Mouse (Mus musculus) hindbrain, embryonic 16.5 days (tissue): Measurements from ENCODE around the gene Inpp4b. TPM values are rescaled to one million over a fixed set of nuclear protein-coding genes. Genes with fewer than 3 reads are reported as not detected.
A peak's percentile ranks its signal among the peaks of the same experiment; 100 is the strongest.

Experiments
- ATAC-seq: fragments of 200-750 bp; cut with Nextera tagmentation; 2 replicates; pipeline ENCODE4 v1.8.0; 2017; ENCODE audit warnings: moderate TSS enrichment, moderate library complexity
- H3K27ac ChIP-seq: fragments of 300-500 bp; sonication (generic); 2 replicates; pipeline ENCODE4 v1.5.1; 2014; ENCODE audit warnings: low read depth, mild to moderate bottlenecking, control low read depth, low read length, moderate library complexity
- H3K27me3 ChIP-seq: fragments of 300-500 bp; sonication (generic); replicated peaks from 2 replicates; pipeline ENCODE4 v1.6.1; 2014; ENCODE audit warnings: low read length; ENCODE audit not compliant: control insufficient read depth, insufficient read depth
- H3K36me3 ChIP-seq: fragments of 300-500 bp; sonication (generic); 2 replicates; pipeline ENCODE4 v1.6.1; 2014; ENCODE audit warnings: mild to moderate bottlenecking, low read length, moderate library complexity, mixed read lengths; ENCODE audit not compliant: control insufficient read depth, insufficient read depth
- H3K4me1 ChIP-seq: fragments of 300-500 bp; sonication (generic); 2 replicates; pipeline ENCODE4 v1.6.1; 2014; ENCODE audit warnings: low read depth, low read length; ENCODE audit not compliant: control insufficient read depth, insufficient read depth
- H3K4me2 ChIP-seq: fragments of 300-500 bp; sonication (generic); 2 replicates; pipeline ENCODE4 v1.6.1; 2014; ENCODE audit warnings: mild to moderate bottlenecking, low read length, control low read depth, moderate library complexity
- H3K4me3 ChIP-seq: fragments of 300-500 bp; sonication (generic); 2 replicates; pipeline ENCODE4 v1.5.1; 2014; ENCODE audit warnings: mild to moderate bottlenecking, low read length, control low read depth, moderate library complexity
- H3K9ac ChIP-seq: fragments of 300-500 bp; sonication (generic); 2 replicates; pipeline ENCODE4 v1.6.1; 2014; ENCODE audit warnings: low read depth, mild to moderate bottlenecking, control low read depth, low read length, moderate library complexity
- H3K9me3 ChIP-seq: fragments of 300-500 bp; sonication (generic); 2 replicates; pipeline ENCODE4 v1.6.1; 2014; ENCODE audit warnings: mild to moderate bottlenecking, low read length, moderate library complexity; ENCODE audit not compliant: control insufficient read depth
- WGBS: fragments of 180-500 bp; shearing (Covaris S2); extraction: QIAGEN DNeasy Blood & Tissue Kit; methylation state at CpG from one replicate; pipeline ENCODE4 v1.1.7; 2014; 5-methylcytosine and 5-hydroxymethylcytosine counted together
- polyA plus RNA-seq: library from polyadenylated mRNA; unstranded; fragments of >200 nt; fragmentation: Nextera tagmentation; extraction: Ambion mirVana; gene quantifications from 2 replicates; pipeline ENCODE4 v1.2.1, GENCODE M21; 2015

The Inpp4b gene
- polyA plus RNA-seq, 1 experiment from 2014 or later = 13.6 TPM

- Histone ChIP-seq H3K4me1 (no peaks in the 10 kb centered on the region), H3K4me2 (no peak overlapping the region)
Observed at GRCm38 (mm10) chr8:81888843-81889242, 546.5 kb downstream of the Inpp4b start.

GRCm38 (mm10) chr8:81893292-81893691, 550.9 kb downstream of the Inpp4b start:
- WGBS = 77% methylated on average over 1 of the region's 1 CpGs

More at GRCm38 (mm10) chr8:81888843-81889242, 546.5 kb downstream of the Inpp4b start:
- no peak overlapping the region for H3K27ac ChIP-seq
- no peaks in the 10 kb centered on the region for H3K27me3 ChIP-seq
- H3K9ac ChIP-seq = no peak overlapping the region
- no peaks in the 10 kb centered on the region for H3K9me3 ChIP-seq
- no peaks in the 10 kb centered on the region for H3K36me3 ChIP-seq
- no peak for ATAC-seq
- no peak overlapping the region for H3K4me3 ChIP-seq

GRCm38 (mm10) chr8:81946812-81947211, 604.5 kb downstream of the Inpp4b start:
- 90% methylated on average over 5 of the region's 5 CpGs for WGBS
- Histone ChIP-seq H3K36me3 (no peaks in the 10 kb centered on the region), H3K9me3 (no peaks in the 10 kb centered on the region), H3K4me3 (no peak overlapping the region), H3K27ac (no peak overlapping the region), H3K9ac (no peak overlapping the region), H3K27me3 (no peaks in the 10 kb centered on the region), H3K4me1 (no peaks in the 10 kb centered on the region), H3K4me2 (no peak overlapping the region)
- no peak for ATAC-seq

More at GRCm38 (mm10) chr8:81893292-81893691, 550.9 kb downstream of the Inpp4b start:
- H3K27ac ChIP-seq = no peak overlapping the region
- H3K4me2 ChIP-seq = no peak overlapping the region
- H3K36me3 ChIP-seq = no peaks in the 10 kb centered on the region
- no peaks in the 10 kb centered on the region for H3K4me1 ChIP-seq
- no peaks in the 10 kb centered on the region for H3K9me3 ChIP-seq
- ATAC-seq = no peak
- no peak overlapping the region for H3K4me3 ChIP-seq
- no peaks in the 10 kb centered on the region for H3K27me3 ChIP-seq
- H3K9ac ChIP-seq = no peak overlapping the region

- no peaks in the 10 kb centered on the region for H3K9me3 ChIP-seq
- H3K4me3 ChIP-seq = no peak overlapping the region
- no peak overlapping the region for H3K9ac ChIP-seq
- H3K4me1 ChIP-seq = no peaks in the 10 kb centered on the region
- no peaks in the 10 kb centered on the region for H3K27me3 ChIP-seq
- no peak overlapping the region for H3K27ac ChIP-seq
- 93% methylated on average over 2 of the region's 2 CpGs for WGBS
- ATAC-seq = no peak
- no peaks in the 10 kb centered on the region for H3K36me3 ChIP-seq
- H3K4me2 ChIP-seq = no peak overlapping the region
Observed at GRCm38 (mm10) chr8:81953101-81953500, 610.7 kb downstream of the Inpp4b start.

GRCm38 (mm10) chr8:81985128-81985665, 642.8 kb downstream of the Inpp4b start:
- WGBS = 69% methylated on average over 8 of the region's 8 CpGs
- ATAC-seq = no peak
- Histone ChIP-seq H3K4me1 (no peaks in the 10 kb centered on the region), H3K27ac (no peak overlapping the region), H3K4me3 (no peak overlapping the region), H3K36me3 (no peaks in the 10 kb centered on the region), H3K9ac (no peak overlapping the region), H3K4me2 (no peak overlapping the region), H3K9me3 (no peaks in the 10 kb centered on the region), H3K27me3 (no peaks in the 10 kb centered on the region)

- Histone ChIP-seq H3K36me3 (no peaks in the 10 kb centered on the region), H3K27me3 (no peaks in the 10 kb centered on the region), H3K4me1 (no peaks in the 10 kb centered on the region; the same call in 1 of the 2 replicates), H3K4me2 (no peak overlapping the region), H3K9me3 (no peaks in the 10 kb centered on the region), H3K27ac (no peak overlapping the region), H3K9ac (no peak overlapping the region), H3K4me3 (no peak overlapping the region)
- WGBS = 96% methylated on average over 3 of the region's 3 CpGs
- no peak for ATAC-seq
Observed at GRCm38 (mm10) chr8:81992966-81993365, 650.6 kb downstream of the Inpp4b start.

- ATAC-seq = no peak
- 81% methylated on average over 3 of the region's 3 CpGs for WGBS
- H3K9ac ChIP-seq = no peak overlapping the region
Observed at GRCm38 (mm10) chr8:81996239-81996638, 653.9 kb downstream of the Inpp4b start.

GRCm38 (mm10) chr8:81996823-81997222, 654.5 kb downstream of the Inpp4b start:
- no peak overlapping the region for H3K4me2 ChIP-seq
- no peak overlapping the region for H3K4me3 ChIP-seq
- H3K27me3 ChIP-seq = no peaks in the 10 kb centered on the region
- no peaks in the 10 kb centered on the region; the same call in 1 of the 2 replicates for H3K4me1 ChIP-seq
- no peak for ATAC-seq
- no peak overlapping the region for H3K27ac ChIP-seq
- no peaks in the 10 kb centered on the region for H3K36me3 ChIP-seq
- 66% methylated on average over 1 of the region's 1 CpGs for WGBS
- no peaks in the 10 kb centered on the region for H3K9me3 ChIP-seq
- no peak overlapping the region for H3K9ac ChIP-seq

More at GRCm38 (mm10) chr8:81996239-81996638, 653.9 kb downstream of the Inpp4b start:
- no peak overlapping the region for H3K4me3 ChIP-seq
- no peaks in the 10 kb centered on the region for H3K27me3 ChIP-seq
- no peaks in the 10 kb centered on the region; the same call in 1 of the 2 replicates for H3K4me1 ChIP-seq
- no peaks in the 10 kb centered on the region for H3K36me3 ChIP-seq
- no peaks in the 10 kb centered on the region for H3K9me3 ChIP-seq
- no peak overlapping the region for H3K27ac ChIP-seq
- H3K4me2 ChIP-seq = no peak overlapping the region

- Histone ChIP-seq H3K27me3 (no peaks in the 10 kb centered on the region), H3K9ac (no peak overlapping the region), H3K4me1 (no peaks in the 10 kb centered on the region), H3K4me2 (no peak overlapping the region), H3K36me3 (no peaks in the 10 kb centered on the region), H3K4me3 (no peak overlapping the region), H3K27ac (no peak overlapping the region), H3K9me3 (no peaks in the 10 kb centered on the region)
- WGBS = 61% methylated on average over 4 of the region's 4 CpGs
- ATAC-seq = peak; percentile 93
Observed at GRCm38 (mm10) chr8:82004158-82004557, 661.8 kb downstream of the Inpp4b start.
